Mouse (Mus musculus) forebrain, embryonic 12.5 days (tissue): ENCODE data around the gene Cacnb1. TPM values are rescaled to one million over a fixed set of nuclear protein-coding genes. Genes with fewer than 3 reads are reported as not detected.

Experiments
- ATAC-seq: fragments of 200-750 bp; cut with Nextera tagmentation; 2 replicates; pipeline ENCODE4 v1.8.0; 2017; ENCODE audit warnings: moderate TSS enrichment; ENCODE audit not compliant: low FRiP score
- H3K27ac ChIP-seq: fragments of 300-500 bp; sonication (generic); 2 replicates; pipeline ENCODE4 v1.5.1; 2016; ENCODE audit warnings: mild to moderate bottlenecking
- H3K27me3 ChIP-seq: fragments of 300-500 bp; sonication (generic); 2 replicates; pipeline ENCODE4 v1.6.1; 2016; ENCODE audit warnings: mild to moderate bottlenecking
- H3K36me3 ChIP-seq: fragments of 300-500 bp; sonication (generic); replicated peaks from 2 replicates; pipeline ENCODE4 v1.6.1; 2016; ENCODE audit warnings: mild to moderate bottlenecking
- H3K4me1 ChIP-seq: fragments of 300-500 bp; sonication (generic); 2 replicates; pipeline ENCODE4 v1.6.1; 2016
- H3K4me2 ChIP-seq: fragments of 300-500 bp; sonication (generic); 2 replicates; pipeline ENCODE4 v1.6.1; 2016; ENCODE audit warnings: mild to moderate bottlenecking, moderate library complexity
- H3K4me3 ChIP-seq: fragments of 300-500 bp; sonication (generic); replicated peaks from 2 replicates; pipeline ENCODE4 v1.5.1; 2016; ENCODE audit warnings: mild to moderate bottlenecking
- H3K9ac ChIP-seq: fragments of 300-500 bp; sonication (generic); 2 replicates; pipeline ENCODE4 v1.6.1; 2016; ENCODE audit warnings: mild to moderate bottlenecking
- H3K9me3 ChIP-seq: fragments of 300-500 bp; sonication (generic); 2 replicates; pipeline ENCODE4 v1.6.1; 2016
- WGBS: fragments of 180-500 bp; shearing (Covaris S2); methylation state at CpG from one replicate; pipeline ENCODE4 v1.1.7; 2016; 5-methylcytosine and 5-hydroxymethylcytosine counted together
- polyA plus RNA-seq: library from polyadenylated mRNA; unstranded; fragments of >200 nt; fragmentation: Nextera tagmentation; extraction: Ambion mirVana; gene quantifications from 2 replicates; pipeline ENCODE4 v1.2.1, GENCODE M21; 2016

Cacnb1 gene
- polyA plus RNA-seq, 1 experiment from 2014 or later: 22.5 TPM

DNA sequence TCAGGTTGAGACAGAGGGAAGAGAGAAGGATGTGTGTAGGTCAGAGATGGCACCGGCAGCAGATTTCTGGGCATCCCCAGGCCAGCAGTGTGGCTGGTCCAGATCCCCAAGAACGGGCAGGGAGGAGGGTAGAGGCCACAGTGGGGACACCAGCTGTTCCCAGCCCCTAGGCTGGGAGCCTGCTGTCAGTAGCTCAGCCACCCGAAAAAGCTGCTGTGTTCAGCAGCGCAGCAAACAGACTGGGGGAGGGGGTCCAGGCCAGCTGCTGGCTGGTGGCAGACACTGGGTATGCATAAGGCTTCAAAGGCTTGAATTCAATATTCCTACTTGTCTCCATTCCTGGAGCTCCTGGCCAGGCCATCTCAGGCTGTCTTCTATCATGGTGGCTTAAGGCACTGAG lies 12.0 kb upstream of the Cacnb1 start:
- Histone ChIP-seq H3K4me2 (no peak overlapping the region; the same call in 1 of the 2 replicates), H3K36me3 (peaks cover 15% of the 10 kb centered on the region), H3K4me1 (peaks cover 22% of the 10 kb centered on the region), H3K27me3 (peaks cover 30% of the 10 kb centered on the region), H3K9ac (0 out of 2 replicates have a peak overlapping the region, but pooled peaks have one; percentile 12), H3K4me3 (no peak overlapping the region), H3K9me3 (no peaks in the 10 kb centered on the region), H3K27ac (peak overlapping the region; percentile 36; the same call in 1 of the 2 replicates)
- WGBS: 25% methylated on average over 4 of the region's 4 CpGs
- ATAC-seq: peak; percentile 43; the same call in 1 of the 2 replicates

DNA sequence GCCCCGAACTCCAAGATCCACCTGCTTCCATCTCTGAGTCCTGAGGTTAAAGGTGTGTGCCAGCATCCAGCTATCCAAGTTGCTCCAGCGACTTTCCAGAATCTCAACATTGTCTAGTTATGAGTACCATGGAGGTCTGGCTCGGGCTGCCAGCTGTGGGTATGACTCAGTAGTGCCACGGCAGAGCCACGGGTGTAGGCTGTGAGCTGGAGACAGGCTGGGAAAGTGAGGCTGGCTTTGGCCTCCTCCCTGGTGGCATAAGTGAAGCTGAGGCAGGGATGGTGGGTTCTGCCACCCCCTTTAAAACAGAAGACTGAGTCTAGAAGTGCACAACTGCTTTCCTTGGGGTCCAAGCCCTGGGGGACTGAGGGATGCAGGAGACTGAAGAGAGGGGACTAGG lies 11.2 kb upstream of the Cacnb1 start:
- no peak for ATAC-seq

DNA sequence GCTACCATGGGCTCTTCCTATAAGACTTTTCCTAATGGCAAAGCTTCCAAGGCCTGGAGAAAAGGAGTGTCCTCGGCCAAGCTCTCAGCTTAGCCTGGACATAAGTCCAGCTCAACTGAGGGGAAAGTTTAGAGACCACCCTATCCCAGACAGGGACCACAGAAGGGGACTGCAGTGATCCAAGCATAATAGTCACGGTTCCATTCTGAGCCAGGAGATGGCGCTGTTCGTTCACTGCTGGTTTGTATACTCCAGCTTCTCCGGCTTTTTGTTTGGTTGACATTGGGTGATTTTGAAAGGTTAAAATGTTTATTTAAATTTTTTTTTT lies 8.6 kb upstream of the Cacnb1 start:
- ATAC-seq: no peak
- no peak overlapping the region for H3K4me3 ChIP-seq
- H3K36me3 ChIP-seq: peaks cover 33% of the 10 kb centered on the region
- H3K9me3 ChIP-seq: no peaks in the 10 kb centered on the region
- no peak overlapping the region for H3K4me2 ChIP-seq
- no peak overlapping the region for H3K27ac ChIP-seq
- 9% methylated on average over 5 of the region's 5 CpGs for WGBS
- peaks cover 35% of the 10 kb centered on the region for H3K4me1 ChIP-seq
- H3K9ac ChIP-seq: no peak overlapping the region
- peaks cover 11% of the 10 kb centered on the region for H3K27me3 ChIP-seq

More for the DNA sequence above, 11.2 kb upstream of the Cacnb1 start:
- Histone ChIP-seq H3K4me3 (no peak overlapping the region), H3K9ac (no peak overlapping the region), H3K27me3 (peaks cover 30% of the 10 kb centered on the region), H3K4me1 (peaks cover 22% of the 10 kb centered on the region), H3K27ac (no peak overlapping the region), H3K9me3 (no peaks in the 10 kb centered on the region), H3K36me3 (peaks cover 23% of the 10 kb centered on the region), H3K4me2 (no peak overlapping the region)
- 85% methylated on average over 5 of the region's 5 CpGs for WGBS

DNA sequence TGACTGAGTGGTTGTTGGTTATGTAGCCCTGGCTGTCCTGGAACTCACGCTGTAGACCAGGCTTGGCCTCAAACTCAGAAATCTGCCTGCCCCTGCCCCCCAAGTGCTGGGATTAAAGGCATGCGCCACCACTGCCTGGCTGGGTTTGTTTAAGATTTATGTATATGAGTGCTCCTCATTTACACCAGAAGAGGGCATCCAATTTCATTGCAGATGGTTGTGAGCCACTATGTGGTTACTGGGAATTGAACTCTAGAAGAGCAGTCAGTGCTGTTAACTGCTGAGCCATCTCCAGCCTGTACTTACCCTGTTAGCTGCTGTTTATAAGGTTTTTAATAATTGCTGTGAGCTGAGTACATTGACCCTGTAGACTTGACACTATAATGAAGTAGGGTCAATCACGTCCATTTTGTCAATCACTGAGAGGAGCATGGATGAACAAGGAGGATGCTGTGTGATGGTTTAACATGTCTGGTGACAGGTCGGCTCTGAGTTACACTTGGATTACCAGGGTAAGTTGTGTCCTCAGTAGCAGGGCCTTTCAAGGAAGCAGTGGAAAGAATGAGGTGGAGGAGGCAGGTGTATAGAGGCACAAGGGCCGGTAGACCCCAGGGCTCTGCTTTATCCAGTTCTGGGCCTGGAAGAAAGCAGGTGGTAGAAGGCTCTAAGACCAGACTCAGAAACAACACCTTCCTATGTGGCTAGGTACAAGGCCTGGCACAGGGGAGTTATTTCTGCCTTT lies 8.0 kb upstream of the Cacnb1 start:
- Histone ChIP-seq H3K4me1 (peaks cover 34% of the 10 kb centered on the region), H3K4me2 (no peak overlapping the region), H3K27me3 (peaks cover 6% of the 10 kb centered on the region; the same call in 1 of the 2 replicates), H3K9ac (no peak overlapping the region), H3K4me3 (no peak overlapping the region), H3K9me3 (no peaks in the 10 kb centered on the region), H3K27ac (no peak overlapping the region), H3K36me3 (peaks cover 33% of the 10 kb centered on the region)
- no peak for ATAC-seq
- 52% methylated on average over 5 of the region's 5 CpGs for WGBS

DNA sequence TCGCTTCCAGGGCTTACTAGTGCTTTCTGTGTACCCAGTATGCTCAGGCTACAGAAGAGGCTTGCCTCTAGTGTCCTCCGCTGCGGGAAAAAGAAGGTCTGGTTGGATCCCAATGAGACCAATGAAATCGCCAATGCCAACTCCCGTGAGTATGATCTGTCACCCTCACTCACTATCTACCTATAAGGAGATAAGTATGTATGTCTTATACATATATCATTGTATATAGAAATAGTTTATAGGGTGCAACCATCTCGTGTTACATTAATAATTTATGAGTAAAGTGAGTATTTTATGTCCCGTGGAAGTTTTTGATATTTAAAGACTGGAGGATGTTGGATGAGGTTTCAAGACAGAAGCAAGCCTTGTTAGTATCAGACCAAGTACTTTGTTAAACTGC lies 5.0 kb upstream of the Cacnb1 start:
- Histone ChIP-seq H3K36me3 (peaks cover 33% of the 10 kb centered on the region), H3K4me2 (peak overlapping the region; percentile 93), H3K4me1 (peaks cover 34% of the 10 kb centered on the region), H3K27me3 (no peaks in the 10 kb centered on the region), H3K4me3 (peak overlapping the region; percentile 99), H3K27ac (no peak overlapping the region), H3K9ac (peak overlapping the region; percentile 99), H3K9me3 (no peaks in the 10 kb centered on the region)
- 32% methylated on average over 7 of the region's 7 CpGs for whole genome bisulfite sequencing
- ATAC-seq: no peak

DNA sequence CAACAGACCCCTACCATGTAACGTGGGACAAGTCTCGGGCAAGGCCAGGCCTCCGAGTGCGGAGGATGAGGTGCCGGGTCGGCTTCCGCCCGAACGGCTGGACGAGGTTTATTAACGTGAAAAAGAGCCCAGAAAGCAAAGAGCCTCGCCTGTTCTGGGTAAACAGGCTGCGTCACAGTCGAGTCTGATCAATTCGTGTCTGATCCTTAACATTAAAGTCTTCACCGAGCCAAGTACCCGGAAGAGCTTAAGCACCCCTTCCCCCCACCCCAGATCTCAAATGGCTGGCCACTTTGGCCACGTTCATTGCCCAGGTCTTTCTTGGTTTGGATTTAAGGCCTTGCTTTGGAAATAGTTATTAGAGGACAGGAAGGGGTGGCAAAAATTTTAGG lies 4.5 kb upstream of the Cacnb1 start:
- H3K9ac ChIP-seq: peak overlapping the region; percentile 99
- H3K4me2 ChIP-seq: peak overlapping the region; percentile 93
- no peaks in the 10 kb centered on the region for H3K27me3 ChIP-seq
- peaks cover 33% of the 10 kb centered on the region for H3K36me3 ChIP-seq
- H3K27ac ChIP-seq: peak overlapping the region; percentile 86
- H3K9me3 ChIP-seq: no peaks in the 10 kb centered on the region
- H3K4me1 ChIP-seq: peaks cover 34% of the 10 kb centered on the region
- H3K4me3 ChIP-seq: peak overlapping the region; percentile 99
- under 1% methylated on average over 18 of the region's 18 CpGs for WGBS
- no peak for ATAC-seq

DNA sequence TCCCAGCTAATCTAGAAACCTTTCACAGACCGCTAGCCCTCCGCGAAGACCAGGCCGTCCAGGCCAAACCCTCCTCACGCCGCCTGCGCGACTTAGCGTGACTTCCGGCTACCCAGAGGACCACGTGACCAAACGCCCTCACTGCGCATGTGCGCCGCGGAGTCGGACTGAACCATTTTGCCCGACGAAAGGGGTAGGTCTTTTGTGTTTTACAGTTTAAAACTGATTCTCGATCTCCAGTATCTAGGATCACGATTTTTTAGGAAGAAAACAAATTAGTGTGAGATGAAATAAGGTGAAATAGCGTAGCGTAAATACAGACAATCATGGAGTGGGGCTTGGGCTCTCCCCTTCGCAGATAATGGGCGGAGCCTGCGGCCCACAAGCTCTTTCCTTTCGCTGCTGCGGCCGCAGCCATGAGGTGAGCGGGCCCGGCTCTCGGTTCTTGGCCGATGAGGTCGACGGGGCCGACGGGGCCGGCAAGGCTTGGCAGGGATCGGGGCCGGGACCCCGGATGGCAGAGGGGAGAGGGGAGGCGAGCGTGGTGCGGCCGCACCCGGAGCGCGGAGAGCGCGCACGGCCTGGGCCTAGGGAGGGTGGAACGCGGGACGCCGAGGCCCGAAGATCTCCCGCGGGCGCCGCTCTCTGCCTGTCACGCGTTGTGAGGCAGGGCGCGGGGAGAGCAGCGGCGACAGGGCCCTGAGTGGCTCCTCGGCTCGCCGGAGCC lies 3.9 kb upstream of the Cacnb1 start, which contains the start of gene Rpl19:
Gene Rpl19, plus strand, starts transcription at position 141 of the 727 bp plus-strand sequence.
- WGBS: under 1% methylated on average over 69 of the region's 69 CpGs

DNA sequence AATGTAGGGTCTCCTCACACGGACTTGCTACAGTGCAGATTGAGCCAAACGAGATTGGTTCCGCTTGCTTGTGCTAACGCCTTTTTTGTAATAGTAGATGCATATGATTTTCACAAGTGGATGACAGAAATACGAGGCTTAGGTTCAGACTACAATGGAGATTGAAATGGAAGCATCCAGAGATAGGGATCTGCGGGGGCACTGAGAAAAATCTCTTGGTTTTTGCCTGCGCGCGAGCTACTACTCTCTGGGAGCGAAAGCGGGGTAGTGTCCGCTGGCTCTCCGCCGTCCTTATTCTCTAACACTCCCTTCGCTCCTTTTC lies 3.4 kb upstream of the Cacnb1 start:
- Histone ChIP-seq H3K9ac (peak overlapping the region; percentile 99), H3K4me3 (peak overlapping the region; percentile 99), H3K27ac (peak overlapping the region; percentile 86), H3K27me3 (no peaks in the 10 kb centered on the region), H3K4me1 (peaks cover 41% of the 10 kb centered on the region), H3K4me2 (peak overlapping the region; percentile 93), H3K36me3 (peaks cover 31% of the 10 kb centered on the region), H3K9me3 (no peaks in the 10 kb centered on the region)
- WGBS: 6% methylated on average over 15 of the region's 15 CpGs
- no peak for ATAC-seq

More for the DNA sequence above, 3.9 kb upstream of the Cacnb1 start, which contains the start of gene Rpl19:
- H3K4me3 ChIP-seq: peak within 1 kb of the TSS; percentile 99
- H3K4me2 ChIP-seq: peak within 1 kb of the TSS; percentile 93
- no peaks in the 10 kb centered on the region for H3K27me3 ChIP-seq
- peak; percentile 75 for ATAC-seq
- peak within 1 kb of the TSS; percentile 86 for H3K27ac ChIP-seq
- H3K9ac ChIP-seq: peak within 1 kb of the TSS; percentile 99
- H3K9me3 ChIP-seq: no peaks in the 10 kb centered on the region
- peaks cover 36% of the 10 kb centered on the region for H3K4me1 ChIP-seq
- H3K36me3 ChIP-seq: peaks cover 33% of the 10 kb centered on the region

DNA sequence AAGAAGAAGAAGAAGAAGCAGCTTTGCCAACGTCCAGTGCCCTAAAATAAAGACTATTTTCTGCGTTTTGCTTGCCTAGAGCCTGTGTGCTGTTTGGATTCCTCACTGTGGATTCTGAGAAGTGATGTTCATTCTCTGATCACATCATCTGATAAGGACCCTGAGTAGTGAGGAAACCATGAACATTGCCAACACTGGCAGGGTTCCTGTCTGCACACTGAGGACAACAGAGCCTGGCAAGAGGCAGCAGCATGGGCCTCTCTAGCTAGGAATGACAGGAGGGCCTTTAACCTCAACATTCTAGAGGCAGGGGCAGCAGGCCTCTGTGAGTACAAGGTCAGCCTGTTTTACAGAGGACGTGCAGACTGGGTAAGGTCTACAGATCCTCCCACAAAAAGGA lies 1.7 kb upstream of the Cacnb1 start:
- H3K4me3 ChIP-seq: no peak overlapping the region
- 91% methylated on average over 3 of the region's 3 CpGs for WGBS
- H3K27ac ChIP-seq: no peak overlapping the region
- H3K27me3 ChIP-seq: no peaks in the 10 kb centered on the region
- no peak overlapping the region for H3K4me2 ChIP-seq
- H3K9me3 ChIP-seq: no peaks in the 10 kb centered on the region
- H3K4me1 ChIP-seq: peaks cover 58% of the 10 kb centered on the region
- no peak overlapping the region for H3K9ac ChIP-seq
- no peak for ATAC-seq
- peaks cover 15% of the 10 kb centered on the region for H3K36me3 ChIP-seq

DNA sequence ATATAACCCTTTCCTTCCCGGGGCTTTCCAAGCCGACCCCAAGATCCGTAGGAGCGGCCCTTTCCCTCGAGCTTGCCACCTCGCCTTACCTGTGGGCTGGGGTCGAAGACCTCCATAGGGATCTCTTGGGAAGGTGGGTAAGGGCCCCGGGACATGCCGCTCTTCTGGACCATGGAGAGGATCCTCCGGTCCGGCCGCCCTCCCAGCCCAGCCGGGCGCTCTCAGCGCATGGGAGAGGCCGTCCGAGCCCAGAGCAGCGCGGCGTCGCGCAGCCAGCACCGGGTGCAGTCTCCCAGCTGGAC lies 630 bp downstream of the Cacnb1 start:
- under 1% methylated on average over 21 of the region's 23 CpGs for WGBS
- Histone ChIP-seq H3K4me2 (peak overlapping the region; percentile 81), H3K27me3 (no peaks in the 10 kb centered on the region), H3K27ac (peak overlapping the region; percentile 92), H3K9me3 (no peaks in the 10 kb centered on the region), H3K4me3 (peak overlapping the region; percentile 67), H3K36me3 (peaks cover 9% of the 10 kb centered on the region; the same call in 1 of the 2 replicates), H3K9ac (peak overlapping the region; percentile 86), H3K4me1 (peaks cover 58% of the 10 kb centered on the region)
- ATAC-seq: no peak; the same call in 1 of the 2 replicates

DNA sequence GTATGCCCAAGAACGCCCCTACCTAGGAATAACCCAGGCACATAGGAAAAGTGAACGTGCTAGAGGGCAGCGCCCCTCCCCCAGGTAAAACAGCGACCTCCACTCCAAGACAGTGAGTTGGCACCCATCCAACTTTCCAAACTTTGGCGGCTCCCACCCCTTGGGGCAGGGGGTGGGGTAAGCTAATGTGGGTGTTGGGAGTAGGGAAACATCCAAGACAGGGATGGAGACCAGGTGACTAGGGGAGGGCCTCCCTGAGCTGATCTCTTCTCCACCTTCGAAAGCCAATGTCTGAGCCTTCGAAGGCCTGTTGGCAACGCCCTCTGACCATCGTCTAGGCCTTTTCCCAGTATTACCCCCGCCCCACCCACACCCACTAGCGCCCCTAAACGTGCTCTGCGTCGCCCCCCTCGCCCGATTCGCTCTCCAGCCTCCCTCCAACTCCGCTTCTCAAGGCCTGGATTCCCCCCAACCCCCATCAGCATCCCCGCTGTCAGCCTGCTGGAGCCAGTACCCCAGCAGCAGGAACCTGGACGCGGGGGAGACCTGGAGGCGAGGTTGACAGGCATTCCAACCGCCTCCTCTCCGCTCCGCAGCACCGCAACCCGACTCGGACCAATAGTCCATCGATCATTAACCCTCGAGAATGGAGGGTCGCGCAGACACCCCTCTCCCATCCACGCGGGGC lies 1.1 kb downstream of the Cacnb1 start:
- 3% methylated on average over 31 of the region's 34 CpGs for WGBS
- H3K27me3 ChIP-seq: no peaks in the 10 kb centered on the region
- peaks cover 14% of the 10 kb centered on the region for H3K36me3 ChIP-seq
- no peak for ATAC-seq
- peak overlapping the region; percentile 92 for H3K27ac ChIP-seq
- peak overlapping the region; percentile 81 for H3K4me2 ChIP-seq
- peak overlapping the region; percentile 67 for H3K4me3 ChIP-seq
- peaks cover 58% of the 10 kb centered on the region for H3K4me1 ChIP-seq
- H3K9me3 ChIP-seq: no peaks in the 10 kb centered on the region
- H3K9ac ChIP-seq: peak overlapping the region; percentile 86

DNA sequence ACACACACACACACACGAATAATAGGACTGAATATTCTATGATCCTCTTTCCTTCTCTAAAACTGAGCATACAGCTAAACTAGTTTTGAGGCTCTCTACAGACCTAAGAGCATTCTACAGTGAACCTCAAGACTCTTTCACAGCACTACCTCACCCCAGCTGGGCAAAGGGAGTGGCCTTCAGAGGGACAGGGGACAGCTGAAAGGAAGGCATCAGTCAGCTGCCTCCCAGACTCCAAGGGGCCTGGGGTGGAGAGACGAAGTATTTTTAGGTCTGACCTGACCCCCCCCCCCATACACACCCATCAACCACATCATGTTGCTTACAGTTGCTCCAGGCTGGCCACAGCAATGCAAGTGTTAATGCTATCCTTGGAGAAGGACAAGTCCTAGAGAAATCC lies 1.7 kb downstream of the Cacnb1 start:
- H3K36me3 ChIP-seq: peaks cover 18% of the 10 kb centered on the region
- peak overlapping the region; percentile 81 for H3K4me2 ChIP-seq
- H3K9ac ChIP-seq: peak overlapping the region; percentile 86
- peaks cover 56% of the 10 kb centered on the region for H3K4me1 ChIP-seq
- H3K27ac ChIP-seq: 0 out of 2 replicates have a peak overlapping the region, but pooled peaks have one; percentile 36
- no peaks in the 10 kb centered on the region for H3K9me3 ChIP-seq
- ATAC-seq: no peak
- 62% methylated on average over 2 of the region's 2 CpGs for WGBS
- peak overlapping the region; percentile 67 for H3K4me3 ChIP-seq
- H3K27me3 ChIP-seq: no peaks in the 10 kb centered on the region
